Mouse (Mus musculus): ENCODE results near the gene Rimklb.

GRCm38 (mm10) chr6:122512914-122513878 lies 14.6 kb upstream of the Rimklb start:
- TF ChIP-seq CTCF (conservative IDR thresholded peaks at IDR 0.05; ENCODE audit: low read length) (no peak), POU5F1 (IDR thresholded peaks at IDR 0.05; ENCODE audit: borderline replicate concordance, low read length) (no peak)

All from E14TG2a.4 (cell line).